Mouse (Mus musculus): ENCODE results near the gene Cebpb. TPM values are rescaled to one million over a fixed set of nuclear protein-coding genes. Genes with fewer than 3 reads are reported as not detected.

Gene Cebpb
- polyA plus RNA-seq, 1 experiment = 109 TPM

DNA sequence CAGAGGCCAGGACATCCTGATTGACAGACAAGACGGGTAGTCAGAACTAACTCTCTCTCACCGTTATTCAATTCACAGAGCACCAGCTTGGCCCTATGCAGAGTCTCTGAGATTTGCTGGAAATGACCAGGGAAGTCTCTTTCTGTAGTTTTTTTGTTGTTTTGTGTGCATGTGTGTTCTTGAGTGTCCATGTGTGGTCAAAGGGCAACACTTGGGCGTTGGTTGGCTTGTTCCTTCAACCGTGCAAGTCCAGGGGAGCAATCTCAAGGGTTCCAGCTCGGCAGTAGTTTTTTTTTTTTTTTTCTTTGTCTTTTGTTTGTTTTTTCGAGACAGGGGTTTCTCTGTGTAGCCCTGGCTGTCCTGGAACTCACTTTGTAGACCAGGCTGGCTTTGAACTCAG is 26.0 kb upstream of the Cebpb start:
- Histone ChIP-seq H3K4me3 (ENCODE audit: insufficient read depth, low read length) (no peak overlapping the region), H3K4me1 (ENCODE audit: control insufficient read depth, insufficient read depth, low read length) (peaks cover 16% of the 10 kb centered on the region), H3K27ac (ENCODE audit: insufficient read depth, low read depth, low read length) (no peak overlapping the region)
- TF ChIP-seq POLR2A (IDR thresholded peaks at IDR 0.05; ENCODE audit: borderline replicate concordance, low read depth, low read length) = no peak
- no peak for TF ChIP-seq CTCF (IDR thresholded peaks at IDR 0.05; ENCODE audit: low read depth, low read length)

DNA sequence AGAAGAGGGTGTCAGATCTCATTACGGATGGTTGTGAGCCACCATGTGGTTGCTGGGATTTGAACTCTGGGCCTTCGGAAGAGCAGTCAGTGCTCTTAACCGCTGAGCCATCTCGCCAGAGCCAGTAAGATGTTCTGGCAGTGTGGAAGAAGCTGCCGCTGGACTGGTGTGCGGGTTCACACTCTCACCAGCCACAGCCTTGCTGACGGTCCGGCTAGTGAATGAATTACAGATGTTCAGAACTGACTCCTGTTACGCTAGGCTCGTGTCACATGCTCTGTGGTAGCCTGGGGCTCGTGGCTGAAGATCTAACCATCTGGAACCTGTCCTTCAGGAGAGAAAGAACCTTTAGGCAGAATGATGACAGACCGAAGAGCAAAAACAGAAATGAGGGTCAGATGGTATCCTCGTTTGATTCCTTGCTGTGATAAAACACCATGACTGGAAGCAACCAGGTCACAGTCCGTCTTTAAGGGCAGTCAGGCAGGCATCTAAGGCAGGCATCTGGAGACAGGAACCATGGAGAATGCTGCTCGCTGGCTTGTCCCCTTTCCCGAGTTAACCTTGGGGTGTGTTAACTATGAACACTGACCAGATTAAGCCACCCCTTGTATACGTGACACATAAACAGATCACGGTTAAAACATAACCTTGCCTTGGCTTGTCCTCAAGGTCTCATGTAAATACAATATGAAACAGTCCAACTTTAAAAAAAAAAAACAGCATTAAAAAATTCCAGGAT is 22.6 kb upstream of the Cebpb start:
- TF ChIP-seq POLR2A (IDR thresholded peaks at IDR 0.05; ENCODE audit: borderline replicate concordance, low read depth, low read length) = no peak
- TF ChIP-seq CTCF (IDR thresholded peaks at IDR 0.05; ENCODE audit: low read depth, low read length) = no peak
- peaks cover 4% of the 10 kb centered on the region for H3K4me1 ChIP-seq (ENCODE audit: control insufficient read depth, insufficient read depth, low read length)
- H3K4me3 ChIP-seq (ENCODE audit: insufficient read depth, low read length) = no peak overlapping the region
- no peak overlapping the region for H3K27ac ChIP-seq (ENCODE audit: insufficient read depth, low read depth, low read length)

DNA sequence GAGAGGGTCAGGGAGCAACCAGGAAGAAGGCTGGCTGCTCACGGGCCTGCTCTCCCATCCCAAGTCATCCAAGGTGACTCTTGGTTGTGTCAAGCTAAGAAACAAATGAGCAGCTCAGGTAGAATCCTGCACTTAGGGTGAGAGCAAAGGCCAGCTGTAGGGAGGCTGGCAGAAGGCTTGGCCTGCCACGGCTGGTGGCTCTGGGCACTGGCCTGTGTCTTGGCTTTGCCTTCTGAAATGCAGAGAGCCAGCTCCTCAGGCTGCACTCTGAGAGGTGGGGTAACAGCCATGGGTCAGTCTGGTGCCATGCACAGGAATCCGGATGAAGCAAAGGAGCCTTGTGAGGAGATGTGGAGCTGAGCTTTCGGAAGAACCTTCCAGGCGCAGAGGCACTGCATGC is 20.3 kb upstream of the Cebpb start:
- TF ChIP-seq CTCF (IDR thresholded peaks at IDR 0.05; ENCODE audit: low read depth, low read length) = no peak
- no peak for TF ChIP-seq POLR2A (IDR thresholded peaks at IDR 0.05; ENCODE audit: borderline replicate concordance, low read depth, low read length)
- Histone ChIP-seq H3K27ac (ENCODE audit: insufficient read depth, low read depth, low read length) (no peak overlapping the region), H3K4me1 (ENCODE audit: control insufficient read depth, insufficient read depth, low read length) (no peaks in the 10 kb centered on the region), H3K4me3 (ENCODE audit: insufficient read depth, low read length) (no peak overlapping the region)

DNA sequence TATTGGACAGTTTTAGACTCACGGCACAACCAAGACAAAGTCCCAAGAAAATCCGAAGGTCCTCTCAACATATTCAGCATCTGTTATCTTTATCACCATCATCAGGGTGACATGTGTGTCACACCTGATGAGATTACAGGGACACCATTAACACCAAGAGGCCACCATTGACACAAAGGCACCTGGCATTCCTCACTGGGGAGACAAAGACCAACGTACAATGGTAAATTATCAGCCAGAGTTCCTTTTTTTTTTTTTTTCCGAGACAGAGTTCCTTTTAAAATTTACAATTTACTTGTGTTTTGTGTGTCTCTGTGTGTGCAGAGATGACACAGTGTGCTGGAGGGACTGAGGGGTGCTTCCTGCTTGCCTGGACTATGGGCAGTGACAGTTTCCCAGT is 19.3 kb upstream of the Cebpb start:
- Histone ChIP-seq H3K4me3 (ENCODE audit: insufficient read depth, low read length) (no peak overlapping the region), H3K4me1 (ENCODE audit: control insufficient read depth, insufficient read depth, low read length) (no peaks in the 10 kb centered on the region), H3K27ac (ENCODE audit: insufficient read depth, low read depth, low read length) (no peak overlapping the region)
- TF ChIP-seq CTCF (IDR thresholded peaks at IDR 0.05; ENCODE audit: low read depth, low read length) (no peak), POLR2A (IDR thresholded peaks at IDR 0.05; ENCODE audit: borderline replicate concordance, low read depth, low read length) (no peak)

DNA sequence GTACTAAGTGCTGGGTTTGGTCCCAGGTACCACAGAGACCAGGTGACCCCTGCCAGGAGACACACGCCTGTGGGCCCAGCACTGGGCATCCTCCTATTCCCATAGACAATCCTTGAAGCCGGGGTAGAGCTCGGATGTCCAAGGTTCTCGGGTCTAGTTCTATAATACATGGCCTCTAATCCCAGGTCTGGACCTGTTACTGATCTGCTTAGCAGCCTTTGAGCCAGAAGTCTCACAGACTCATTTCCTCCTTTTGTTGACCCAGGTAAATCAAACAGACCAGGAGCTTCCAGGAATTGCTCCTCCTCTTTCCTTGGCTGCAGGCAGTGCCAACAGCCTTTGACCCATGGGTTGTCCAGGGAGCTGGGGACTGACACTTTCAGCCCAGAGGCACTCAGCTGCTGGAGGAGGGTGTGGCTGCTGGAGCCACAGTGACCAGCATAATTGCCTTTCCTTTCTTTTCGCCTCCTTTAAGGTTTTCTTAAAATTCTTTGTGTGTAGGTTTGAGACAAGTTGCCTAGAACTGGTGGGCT is 17.5 kb upstream of the Cebpb start:
- H3K4me1 ChIP-seq (ENCODE audit: control insufficient read depth, insufficient read depth, low read length) = no peaks in the 10 kb centered on the region
- no peak overlapping the region for H3K27ac ChIP-seq (ENCODE audit: insufficient read depth, low read depth, low read length)
- H3K4me3 ChIP-seq (ENCODE audit: insufficient read depth, low read length) = no peak overlapping the region
- no peak for TF ChIP-seq CTCF (IDR thresholded peaks at IDR 0.05; ENCODE audit: low read depth, low read length)
- no peak for TF ChIP-seq POLR2A (IDR thresholded peaks at IDR 0.05; ENCODE audit: borderline replicate concordance, low read depth, low read length)

DNA sequence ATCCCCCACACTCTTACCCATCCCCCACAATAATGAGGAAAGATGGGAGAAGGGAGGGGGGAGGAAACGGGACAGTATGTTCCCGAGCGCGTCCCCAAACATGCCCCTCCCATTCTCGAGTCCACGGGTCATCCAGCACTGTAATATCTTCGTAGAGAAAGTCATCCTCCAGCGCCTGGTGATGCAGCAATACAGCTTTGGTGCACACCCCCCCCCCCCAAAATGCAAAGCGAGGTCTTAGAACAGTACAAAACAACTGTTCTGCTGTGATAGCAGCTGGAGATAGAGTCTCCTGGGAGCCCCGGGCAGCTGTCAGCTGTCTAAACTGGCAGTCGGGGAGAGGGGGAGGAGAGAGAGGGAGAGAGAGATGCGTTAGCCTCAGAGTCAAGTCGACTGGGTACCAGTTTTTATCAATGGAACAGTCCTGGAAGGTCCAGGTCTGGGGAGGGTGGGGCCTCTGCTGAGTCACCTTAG is 16.5 kb upstream of the Cebpb start:
- H3K27ac ChIP-seq (ENCODE audit: insufficient read depth, low read depth, low read length) = no peak overlapping the region
- no peak overlapping the region for H3K4me3 ChIP-seq (ENCODE audit: insufficient read depth, low read length)
- H3K4me1 ChIP-seq (ENCODE audit: control insufficient read depth, insufficient read depth, low read length) = no peaks in the 10 kb centered on the region
- TF ChIP-seq CTCF (IDR thresholded peaks at IDR 0.05; ENCODE audit: low read depth, low read length) (no peak), POLR2A (IDR thresholded peaks at IDR 0.05; ENCODE audit: borderline replicate concordance, low read depth, low read length) (no peak)

DNA sequence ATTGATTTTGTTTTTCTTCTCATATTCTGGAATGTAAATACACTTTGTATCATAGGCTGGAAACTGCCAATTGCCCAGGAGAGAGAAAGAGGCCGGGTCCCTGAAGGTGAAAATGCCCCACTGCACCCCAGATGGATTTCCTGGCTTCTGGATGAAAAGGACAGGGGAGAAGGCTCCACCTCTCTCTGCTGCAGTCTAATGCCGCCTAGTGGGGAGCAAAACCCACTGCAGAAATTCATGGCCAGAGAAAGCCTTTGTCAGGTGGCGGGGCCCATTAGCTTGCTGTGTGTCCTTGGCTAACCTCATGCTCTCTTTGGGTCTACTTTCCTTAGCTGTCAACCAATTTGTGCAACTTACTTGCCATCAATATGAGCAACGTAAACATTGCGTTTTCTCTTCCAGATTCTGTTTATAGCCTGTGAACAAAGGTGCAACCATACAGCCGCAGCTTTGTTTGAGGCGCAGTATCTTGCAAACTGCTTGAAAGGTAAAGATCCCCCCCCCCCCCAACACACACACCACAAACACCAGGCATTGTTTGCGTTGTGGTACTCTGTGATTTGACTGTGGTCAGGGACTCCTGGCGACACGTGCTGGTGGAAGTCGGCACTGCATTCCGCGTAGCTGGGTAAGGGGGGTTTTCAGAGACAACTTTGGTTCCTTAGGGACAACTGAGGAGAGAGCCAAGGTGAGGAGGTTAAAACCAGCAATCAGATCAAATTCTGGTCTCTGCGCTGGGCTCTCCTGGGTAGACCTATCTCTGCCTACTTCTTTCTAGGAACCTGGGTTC is 13.4 kb upstream of the Cebpb start:
- Histone ChIP-seq H3K4me3 (ENCODE audit: insufficient read depth, low read length) (no peak overlapping the region), H3K4me1 (ENCODE audit: control insufficient read depth, insufficient read depth, low read length) (no peaks in the 10 kb centered on the region), H3K27ac (ENCODE audit: insufficient read depth, low read depth, low read length) (no peak overlapping the region)
- TF ChIP-seq CTCF (IDR thresholded peaks at IDR 0.05; ENCODE audit: low read depth, low read length) (peak; percentile 28; the same call in 1 of the 2 replicates), POLR2A (IDR thresholded peaks at IDR 0.05; ENCODE audit: borderline replicate concordance, low read depth, low read length) (no peak)

DNA sequence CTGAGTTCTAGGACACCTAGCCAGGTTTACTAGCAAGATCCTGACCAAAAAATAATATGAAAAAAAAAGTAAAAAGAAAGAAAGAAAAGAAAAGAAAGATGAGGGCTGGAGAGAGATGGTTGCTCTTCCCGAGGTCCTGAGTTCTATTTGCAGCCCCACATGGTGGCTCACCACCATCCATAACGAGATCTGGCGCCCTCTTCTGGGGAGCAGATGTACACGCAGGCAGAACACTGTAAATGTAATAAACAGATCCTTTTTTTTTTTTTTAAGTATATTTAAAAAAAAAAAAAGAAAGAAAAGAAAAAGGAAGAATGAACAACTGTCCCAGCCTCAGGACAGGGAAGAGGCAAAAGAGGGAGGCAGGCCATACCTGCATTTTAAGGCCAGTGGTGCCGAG is 10.1 kb upstream of the Cebpb start:
- Histone ChIP-seq H3K4me1 (ENCODE audit: control insufficient read depth, insufficient read depth, low read length) (no peaks in the 10 kb centered on the region), H3K27ac (ENCODE audit: insufficient read depth, low read depth, low read length) (no peak overlapping the region), H3K4me3 (ENCODE audit: insufficient read depth, low read length) (no peak overlapping the region)
- TF ChIP-seq POLR2A (IDR thresholded peaks at IDR 0.05; ENCODE audit: borderline replicate concordance, low read depth, low read length) (no peak), CTCF (IDR thresholded peaks at IDR 0.05; ENCODE audit: low read depth, low read length) (peak; percentile 66; the same call in 1 of the 2 replicates)

DNA sequence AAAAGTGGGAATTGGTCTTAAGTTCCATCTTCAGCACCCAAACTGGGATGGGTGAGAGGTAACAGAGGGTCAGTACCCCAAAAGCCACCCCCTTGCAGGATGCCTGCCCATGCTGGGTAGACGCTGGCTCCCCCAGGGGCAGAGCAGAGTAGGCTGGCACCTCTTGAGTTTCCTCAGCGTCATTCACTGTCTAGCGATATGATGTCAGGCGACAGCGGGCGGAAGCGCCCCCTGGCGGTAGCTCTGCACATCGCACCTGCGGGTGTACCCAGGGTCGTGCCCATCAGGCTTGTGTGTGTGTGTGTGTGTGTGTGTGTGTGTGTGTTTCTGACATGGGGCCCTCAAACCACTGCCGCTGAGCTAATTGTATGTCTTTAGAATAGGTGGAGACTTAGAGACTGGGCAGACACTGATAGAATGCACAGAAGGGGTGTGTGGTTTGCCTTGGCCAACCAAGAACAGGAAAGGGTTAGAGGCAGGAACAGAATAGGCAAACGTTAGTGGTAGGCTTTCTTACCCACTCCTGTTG is 8.7 kb upstream of the Cebpb start:
- no peaks in the 10 kb centered on the region for H3K4me1 ChIP-seq (ENCODE audit: control insufficient read depth, insufficient read depth, low read length)
- H3K27ac ChIP-seq (ENCODE audit: insufficient read depth, low read depth, low read length) = no peak overlapping the region
- H3K4me3 ChIP-seq (ENCODE audit: insufficient read depth, low read length) = no peak overlapping the region
- TF ChIP-seq CTCF (IDR thresholded peaks at IDR 0.05; ENCODE audit: low read depth, low read length) (peak; percentile 68), POLR2A (IDR thresholded peaks at IDR 0.05; ENCODE audit: borderline replicate concordance, low read depth, low read length) (no peak)
